Mouse (Mus musculus) urinary bladder, postnatal 14 days (tissue): ENCODE measurements around the gene Ccdc102a.
A peak's percentile ranks its signal among the peaks of the same experiment; 100 is the strongest.
"Not testable (repeated sequence)": the region's sequence is repeated elsewhere in the genome, so short reads cannot be mapped to it uniquely, and the experiment has no call there.

Experiments
- DNase-seq: peaks from one replicate; pipeline ENCODE4 v3.0.0; 2021; ENCODE audit warnings: low spot score

The Ccdc102a gene

DNA sequence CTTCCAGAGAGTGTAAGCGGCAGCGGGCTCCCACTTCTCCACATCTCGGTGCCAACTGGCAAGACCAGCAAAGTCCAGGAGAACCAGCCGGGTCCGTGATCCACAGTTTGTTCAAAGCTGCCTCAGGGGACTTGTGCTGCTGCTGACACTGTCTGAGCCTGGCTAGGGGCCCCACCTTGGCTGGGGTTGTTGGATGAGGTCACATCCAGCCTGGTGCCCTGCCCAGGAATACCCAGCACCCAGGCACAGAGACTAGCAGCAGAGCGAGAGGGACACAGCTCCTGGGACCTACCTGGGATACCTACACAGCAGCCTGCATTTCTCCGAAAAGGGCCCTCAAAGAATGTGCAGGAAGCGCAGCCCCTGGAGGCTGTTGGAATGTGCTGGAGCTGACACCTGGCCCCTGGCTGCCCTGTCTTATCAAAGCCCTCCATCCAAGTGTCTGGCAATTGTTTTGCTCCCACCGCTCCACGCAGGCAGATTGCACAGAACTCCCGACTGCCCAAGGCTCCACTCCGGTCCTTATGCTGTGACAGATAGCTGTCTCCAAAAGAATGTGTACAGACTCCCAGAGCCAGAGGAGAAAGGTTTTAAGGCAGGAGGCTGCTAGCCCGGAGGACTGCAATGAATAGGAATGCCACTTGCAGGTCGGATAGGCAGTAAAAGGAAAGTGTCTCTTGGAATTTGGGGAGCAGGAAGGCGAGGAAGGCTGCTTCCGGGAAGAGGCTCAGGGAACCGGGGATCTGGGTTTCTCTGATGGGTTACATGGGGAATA lies 42.6 kb downstream of the Ccdc102a start:
- no peak for DNase-seq

DNA sequence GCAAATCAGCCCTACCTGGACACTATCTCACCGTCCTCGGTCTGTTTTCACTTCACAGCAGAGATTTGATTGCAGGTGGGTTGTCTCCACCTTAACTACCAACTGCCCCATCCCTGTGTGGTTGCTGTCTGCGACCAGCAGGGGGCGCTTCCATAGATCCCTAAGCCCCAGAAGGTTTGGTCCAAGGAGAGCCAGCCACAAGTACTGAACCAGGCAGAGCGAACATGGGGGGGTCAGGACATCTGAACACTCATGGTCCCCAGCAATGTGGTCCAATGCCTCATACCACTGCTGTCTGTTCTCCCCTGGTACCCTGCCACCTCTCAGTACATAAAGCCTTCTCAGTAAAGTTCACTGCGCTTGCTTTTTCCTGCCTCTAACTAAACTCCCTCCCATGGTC lies 43.5 kb downstream of the Ccdc102a start:
- peak; percentile 76 for DNase-seq

DNA sequence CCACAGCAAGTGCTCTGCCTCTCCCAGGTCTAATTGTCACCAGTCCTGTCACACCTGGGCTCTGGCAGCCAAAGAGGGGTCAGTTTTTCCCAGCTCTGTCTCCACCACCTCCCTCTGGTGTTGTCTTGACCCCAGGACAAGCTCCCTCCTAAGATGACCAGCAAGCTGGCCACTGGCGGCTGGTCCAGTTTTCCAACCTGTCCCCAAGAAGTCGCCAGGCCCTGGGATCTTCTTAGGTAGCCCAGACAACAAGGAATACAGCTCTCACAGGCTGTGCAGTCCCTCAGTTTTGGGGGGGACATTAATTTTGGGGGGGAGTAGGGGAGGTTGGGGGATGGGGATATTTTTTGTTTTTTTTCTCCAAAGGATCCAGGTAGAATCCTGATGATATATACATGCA lies 45.3 kb downstream of the Ccdc102a start:
- no peak for DNase-seq

DNA sequence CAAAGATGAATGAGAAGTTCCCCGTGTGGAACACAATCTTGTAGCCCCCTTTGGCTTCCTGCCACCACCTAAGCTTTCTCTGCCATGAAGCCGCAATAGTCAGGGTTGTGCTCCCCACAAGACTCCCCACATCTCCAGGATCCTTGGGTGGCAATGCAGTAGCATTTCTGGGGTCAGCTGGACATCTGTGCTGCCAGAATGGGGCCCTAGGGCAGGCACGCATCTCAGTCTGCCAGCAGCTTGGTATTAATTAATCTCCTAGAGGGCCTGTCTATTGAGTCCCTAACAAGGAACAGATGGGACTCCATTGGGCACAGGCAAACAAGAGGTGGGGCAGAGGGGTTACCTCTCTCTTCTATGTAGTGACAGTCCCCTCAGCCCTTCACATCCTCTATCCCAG lies 45.7 kb downstream of the Ccdc102a start:
- no peak for DNase-seq

DNA sequence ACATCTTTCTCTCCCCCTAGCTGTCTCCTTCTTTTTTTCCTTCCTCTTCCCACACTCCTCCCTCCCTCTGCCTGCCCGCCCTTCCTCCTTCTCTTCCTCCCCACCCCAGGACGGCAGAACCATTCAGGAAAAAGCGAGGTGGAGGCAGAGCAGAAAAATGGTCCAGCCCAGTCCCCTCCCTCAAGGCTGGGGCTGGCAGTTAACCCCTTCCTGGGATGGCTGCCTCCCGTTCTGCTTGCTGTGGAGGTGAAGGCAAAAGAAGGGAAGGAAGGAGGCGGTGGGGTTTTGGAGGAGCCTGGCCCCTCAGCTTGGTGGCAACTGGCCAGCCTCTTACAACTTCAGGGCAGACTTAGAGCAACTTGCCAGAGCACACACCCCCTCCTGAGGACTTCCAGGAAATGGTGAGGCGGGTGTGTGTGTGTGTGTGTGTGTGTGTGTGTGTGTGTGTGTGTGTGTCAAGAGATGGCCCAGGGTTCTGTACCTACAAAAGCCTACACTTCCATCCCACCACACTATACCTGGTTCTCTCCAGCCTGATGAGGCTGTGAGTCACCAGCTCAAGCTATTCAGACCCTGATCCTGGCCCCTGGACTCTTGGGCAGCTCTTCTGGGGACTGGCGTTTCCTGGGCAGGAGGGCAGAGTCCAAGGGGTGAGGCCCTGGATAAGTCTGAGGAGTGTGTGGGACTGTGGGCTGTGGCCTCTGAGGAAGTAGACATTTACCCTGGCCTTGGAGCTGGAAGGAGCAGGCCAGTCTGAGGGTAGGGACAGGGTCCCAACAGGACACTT lies 46.6 kb downstream of the Ccdc102a start:
- DNase-seq = peak; percentile 73

DNA sequence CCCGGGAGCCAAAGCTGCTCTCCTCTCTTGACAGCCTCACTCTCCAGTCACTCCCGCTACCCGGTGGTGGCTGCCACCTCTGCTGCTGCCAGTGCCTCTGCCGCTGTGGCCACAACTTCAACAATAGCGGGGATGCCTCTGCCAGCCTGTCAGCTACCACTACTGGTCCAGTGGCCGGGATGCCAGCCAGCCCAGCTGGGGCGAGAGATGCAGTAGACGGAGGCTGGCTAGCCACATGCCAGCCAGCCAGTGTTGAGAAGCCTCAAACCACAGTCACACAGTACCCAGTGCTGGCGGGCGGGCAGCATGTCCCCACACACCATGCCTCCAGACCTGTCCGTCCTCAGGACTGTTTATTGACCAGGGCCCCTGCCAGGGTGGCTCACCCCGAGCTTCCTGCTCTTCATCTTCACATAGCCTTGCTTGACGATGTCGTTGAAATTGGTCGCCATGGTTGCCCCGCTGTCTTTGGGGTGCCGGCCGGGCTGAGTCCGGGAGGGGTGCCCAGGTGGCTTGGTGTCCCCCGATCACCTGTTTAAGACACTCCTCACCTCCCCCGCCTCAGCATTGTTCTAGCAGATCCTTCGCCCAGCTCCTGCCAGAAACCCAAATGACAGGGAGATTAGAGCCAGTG lies 47.3 kb downstream of the Ccdc102a start:
- DNase-seq = no peak

DNA sequence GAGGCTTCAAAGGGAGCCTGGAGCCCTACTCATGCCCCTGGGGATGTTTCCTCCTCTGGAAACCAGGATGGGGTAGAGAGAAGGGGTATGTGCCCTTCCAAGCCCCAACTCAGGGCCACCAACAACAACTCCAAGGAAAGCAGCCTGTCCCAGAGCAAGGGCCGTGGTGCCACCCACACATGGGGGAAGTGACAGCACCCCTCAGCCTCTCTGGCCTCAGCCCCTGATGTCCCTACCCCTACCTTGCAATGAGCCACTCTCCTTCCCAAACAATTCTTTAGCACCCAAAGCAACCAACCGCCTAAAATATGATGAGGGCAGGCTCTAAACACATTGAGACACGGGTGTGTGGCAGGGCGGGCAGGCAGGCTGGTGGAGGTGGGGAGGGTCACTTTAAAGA lies 47.9 kb downstream of the Ccdc102a start:
- DNase-seq = no peak

DNA sequence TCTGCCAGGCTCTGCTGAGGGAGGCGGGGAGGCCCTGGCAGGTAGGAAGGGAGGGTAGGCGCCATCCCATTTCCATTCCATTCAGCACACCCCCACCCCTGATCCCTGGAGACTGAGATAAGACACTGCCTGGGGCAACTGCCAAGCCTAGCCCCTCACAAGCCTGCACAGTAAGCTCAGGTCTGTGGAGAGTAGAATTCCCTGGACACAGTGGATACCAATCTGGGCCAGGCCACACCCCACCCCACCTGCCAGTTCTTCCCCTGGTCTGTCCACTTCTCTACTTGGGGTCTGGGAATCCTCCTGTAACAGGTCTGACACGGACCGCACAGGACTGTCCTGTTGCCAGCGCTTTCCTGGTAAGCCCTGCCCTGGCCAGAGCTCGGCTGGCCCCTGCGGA lies 48.8 kb downstream of the Ccdc102a start:
- DNase-seq = no peak

DNA sequence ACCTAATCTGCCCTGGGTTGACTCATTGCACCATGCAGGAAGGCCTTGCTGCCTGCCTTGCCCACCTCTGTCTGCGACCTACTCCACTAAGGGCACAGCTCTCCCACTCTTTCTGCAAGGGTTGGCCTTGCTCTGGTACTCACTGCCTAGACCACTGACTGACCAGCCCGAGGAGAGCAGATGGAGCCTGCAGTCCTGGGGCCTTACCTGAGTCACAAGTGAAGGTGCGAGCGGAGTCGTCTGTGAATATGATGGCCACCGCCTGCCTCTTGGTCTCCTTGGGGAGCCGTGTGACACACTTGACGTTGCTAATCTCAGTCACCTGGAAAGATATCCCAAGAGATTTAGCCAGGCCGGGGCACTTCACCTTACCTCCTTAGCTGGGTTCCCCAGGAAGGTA lies 51.0 kb downstream of the Ccdc102a start:
- no peak for DNase-seq

DNA sequence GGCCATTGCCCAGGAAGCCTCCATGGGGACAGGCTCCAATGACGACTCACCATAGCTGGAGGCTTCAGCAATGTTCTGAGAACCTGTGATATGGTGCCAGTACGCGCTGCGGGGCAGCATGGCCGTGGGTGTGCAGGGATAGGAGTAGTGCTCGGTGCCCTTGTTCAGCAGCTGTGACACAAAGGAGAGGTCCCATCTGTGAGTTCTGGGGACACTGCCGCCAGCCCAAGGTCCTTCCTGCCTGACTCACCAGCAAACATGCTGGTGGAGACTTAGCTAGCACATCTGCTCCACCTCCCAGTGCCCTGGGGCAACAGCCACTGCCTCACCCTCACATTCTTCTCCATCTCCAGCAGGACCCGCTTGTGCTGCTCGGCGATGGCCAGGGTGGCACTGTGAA lies 52.6 kb downstream of the Ccdc102a start:
- no peak for DNase-seq

DNA sequence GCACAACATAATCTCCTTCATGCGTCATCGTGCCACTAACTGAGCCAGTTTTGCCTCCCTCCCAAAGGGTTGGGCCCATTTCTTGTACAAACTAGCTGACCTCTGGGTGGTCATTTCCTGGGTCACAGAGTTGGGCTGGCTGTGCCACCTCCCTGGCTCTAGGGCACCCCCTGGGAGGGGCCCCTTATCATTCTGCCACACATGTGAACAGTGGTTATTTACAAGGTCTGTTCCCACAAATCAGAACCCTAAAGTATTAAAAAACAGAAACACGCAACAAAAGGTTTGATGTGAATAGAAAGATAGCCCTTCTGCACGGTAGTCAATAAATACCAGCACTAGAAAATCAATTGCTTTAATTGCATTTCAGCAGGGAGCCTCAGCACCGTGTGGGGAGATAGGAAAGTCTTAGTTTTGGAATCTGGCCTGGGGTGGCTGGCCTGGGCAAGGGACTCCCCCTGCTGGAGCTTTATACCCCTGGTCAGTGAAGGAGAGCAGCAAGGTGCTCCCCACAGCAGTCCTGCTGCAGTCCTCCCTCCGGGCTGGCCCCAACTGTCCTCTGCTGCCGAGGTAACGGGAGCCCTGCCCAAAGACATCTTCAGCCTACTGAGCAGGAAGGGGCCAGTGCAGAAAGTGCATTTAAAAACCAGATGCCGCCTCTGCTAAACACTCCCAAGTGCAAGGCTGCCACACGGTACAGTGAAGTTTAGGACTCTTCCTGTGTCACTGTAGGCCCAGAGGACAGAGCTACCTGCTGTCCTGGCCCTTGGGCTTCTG lies 53.8 kb downstream of the Ccdc102a start:
- DNase-seq = no peak

DNA sequence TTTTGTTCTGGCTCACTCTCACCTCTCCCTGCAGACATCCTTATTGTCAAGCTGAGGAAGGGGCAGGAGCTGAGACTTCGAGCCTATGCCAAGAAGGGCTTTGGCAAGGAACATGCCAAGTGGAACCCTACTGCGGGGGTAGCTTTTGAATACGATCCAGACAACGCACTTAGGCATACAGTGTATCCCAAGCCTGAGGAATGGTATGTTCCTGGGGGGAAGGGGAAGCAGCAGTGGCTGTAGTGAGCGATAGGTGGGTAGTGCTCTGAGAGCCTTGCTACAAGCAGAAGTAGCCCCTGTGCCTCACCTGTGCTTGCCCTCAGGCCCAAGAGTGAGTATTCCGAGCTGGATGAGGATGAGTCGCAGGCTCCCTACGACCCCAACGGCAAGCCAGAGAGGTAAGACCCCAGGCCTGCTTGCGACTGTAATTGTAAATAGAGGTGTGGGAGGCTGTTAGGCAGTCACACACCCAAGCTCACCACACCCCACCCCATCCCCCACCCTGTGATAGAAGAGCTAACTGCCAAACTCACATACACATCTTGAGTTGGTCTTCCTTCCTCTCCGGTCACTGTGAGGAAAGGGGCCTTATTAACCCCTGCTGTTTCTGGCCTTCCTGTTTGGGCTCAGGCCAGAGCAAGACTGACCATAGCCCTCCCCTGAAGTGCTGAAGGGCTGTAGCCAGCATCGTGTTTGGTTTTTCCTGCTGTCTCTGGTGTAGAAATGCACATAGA lies 55.2 kb downstream of the Ccdc102a start:
- no peak for DNase-seq

DNA sequence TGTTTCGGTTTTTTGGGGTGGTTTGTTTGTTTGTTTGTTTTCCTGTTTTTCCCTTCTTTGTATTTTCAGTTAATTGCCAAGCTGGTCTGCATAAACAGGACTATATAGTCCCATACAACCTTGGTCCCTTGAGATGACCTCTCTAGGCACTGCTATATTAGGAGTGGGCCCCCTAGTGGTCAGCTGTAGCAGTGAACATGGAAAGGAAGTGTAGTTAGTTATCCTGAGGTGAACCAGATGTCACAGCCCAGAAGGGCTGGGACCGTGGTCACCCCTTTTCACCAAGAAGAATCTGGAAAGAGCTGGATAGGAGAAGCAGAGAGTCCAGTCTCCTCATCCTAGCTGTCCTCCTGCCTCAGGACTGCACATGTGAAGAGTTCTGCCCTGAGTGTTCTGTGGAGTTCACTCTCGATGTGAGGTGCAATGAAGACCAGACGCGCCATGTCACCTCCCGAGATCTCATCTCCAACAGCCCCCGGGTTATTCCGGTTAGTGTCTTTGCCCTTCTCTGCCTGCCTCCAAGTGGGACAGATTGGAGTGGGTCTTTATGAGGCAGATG lies 56.5 kb downstream of the Ccdc102a start:
- DNase-seq = peak; percentile 67

DNA sequence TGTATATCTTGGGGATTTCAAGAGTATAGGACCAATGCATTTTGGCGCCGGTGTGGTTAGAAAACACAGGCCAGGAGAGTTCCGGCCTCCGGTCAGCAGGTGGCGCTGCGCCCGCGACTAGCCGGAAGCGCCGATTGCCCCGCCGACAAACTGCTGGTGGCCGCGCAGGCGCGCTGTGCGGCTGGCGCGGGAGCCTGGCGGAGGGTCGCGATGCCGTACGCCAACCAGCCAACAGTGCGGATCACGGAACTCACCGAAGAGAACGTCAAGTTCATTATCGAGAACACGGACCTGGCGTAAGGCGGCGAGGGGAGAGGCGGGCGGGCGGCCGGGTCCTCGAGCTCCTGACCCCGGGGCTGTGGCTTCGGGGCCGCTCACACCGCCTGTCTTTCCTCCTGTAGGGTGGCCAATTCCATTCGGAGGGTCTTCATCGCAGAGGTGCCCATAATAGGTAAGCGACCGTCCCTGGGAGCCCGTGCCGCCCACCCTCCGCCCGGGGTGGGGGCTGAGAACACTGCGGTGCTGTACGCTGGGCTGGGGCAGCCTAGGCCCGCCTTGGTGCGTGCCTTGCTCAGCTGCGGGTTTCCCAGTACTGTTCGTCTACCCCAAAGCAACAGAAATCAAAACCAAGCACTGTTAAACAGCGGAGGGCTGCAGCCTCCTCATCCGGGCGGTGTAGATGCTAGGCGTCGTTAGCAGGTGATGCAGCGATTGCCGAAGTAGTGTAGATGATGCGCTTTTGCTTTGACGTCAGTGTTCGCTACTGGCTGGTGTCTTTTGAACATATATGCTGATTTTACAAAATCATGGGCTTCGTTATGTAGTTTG lies 60.3 kb downstream of the Ccdc102a start, which contains the start of gene Polr2c:
Gene Polr2c (plus strand): TSS at position 105 of the 828 bp plus-strand sequence.
- peak; percentile 90 for DNase-seq

DNA sequence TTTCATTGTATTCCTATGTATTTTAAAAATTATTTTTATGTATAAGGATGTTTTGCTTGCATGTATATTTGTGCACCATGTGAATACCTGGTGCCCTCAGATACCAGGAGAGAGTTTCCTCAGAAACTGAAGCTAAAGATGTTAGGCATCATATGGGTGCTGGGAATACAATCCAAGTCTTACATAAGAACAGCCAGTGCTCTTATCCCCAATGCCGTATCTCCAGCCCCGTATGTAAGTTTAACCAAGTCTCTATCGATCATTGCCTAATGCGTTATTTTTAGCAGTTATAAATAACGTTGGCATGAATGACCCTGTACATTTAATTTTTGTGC lies 60.9 kb downstream of the Ccdc102a start:
- DNase-seq = no peak

DNA sequence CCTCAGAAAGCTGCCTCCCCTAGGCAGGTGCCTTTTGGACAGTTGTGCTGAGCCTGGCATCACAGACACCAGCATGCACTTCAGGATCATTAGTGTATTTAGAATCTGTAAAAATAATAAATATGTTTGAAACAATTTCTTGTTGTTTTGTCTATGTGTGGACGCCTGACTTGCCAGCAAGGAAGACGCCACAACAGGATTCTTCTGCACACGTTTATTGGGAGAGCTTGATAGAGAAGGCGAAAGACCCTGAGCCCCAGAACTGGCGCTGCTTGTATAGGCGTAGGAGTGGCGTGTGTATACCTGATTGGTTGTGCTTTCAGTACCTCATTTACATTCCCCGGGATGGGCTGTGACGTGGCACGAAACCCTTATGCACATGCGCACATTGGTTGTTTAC lies 63.1 kb downstream of the Ccdc102a start:
- DNase-seq = not testable (repeated sequence)
